Mouse (Mus musculus): Measurements from ENCODE around the gene Oaz1.
"Not testable (repeated sequence)": the region's sequence is repeated elsewhere in the genome, so short reads cannot be mapped to it uniquely, and the experiment has no call there.

The Oaz1 gene

DNA sequence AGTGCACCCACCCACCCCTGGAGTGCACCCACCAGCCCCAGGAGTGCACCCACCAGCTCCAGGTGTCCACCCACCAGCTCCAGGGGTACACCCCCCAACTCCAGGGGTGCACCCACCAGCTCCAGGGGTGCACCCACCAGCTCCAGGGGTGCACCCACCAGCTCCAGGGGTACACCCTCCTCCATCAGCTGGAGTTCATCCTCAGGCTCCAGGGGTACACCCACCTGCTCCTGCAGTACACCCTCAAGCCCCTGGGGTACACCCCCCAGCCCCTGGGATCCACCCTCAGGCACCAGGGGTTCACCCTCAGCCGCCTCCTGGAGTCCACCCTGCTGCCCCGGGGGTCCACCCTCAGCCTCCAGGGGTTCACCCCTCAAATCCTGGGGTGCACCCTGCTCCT, 22.1 kb upstream of the Oaz1 start:
- DNase-seq = no peak

GRCm38 (mm10) chr10:80804916-80805315, 21.5 kb upstream of the Oaz1 start, which contains the start of gene Amh:
Gene Amh (plus strand): TSS chr10:80805243.
- DNase-seq = no peak

- DNase-seq = no peak
These were observed 21.1 kb upstream of the Oaz1 start for GRCm38 (mm10) chr10:80805322-80805721.

DNA sequence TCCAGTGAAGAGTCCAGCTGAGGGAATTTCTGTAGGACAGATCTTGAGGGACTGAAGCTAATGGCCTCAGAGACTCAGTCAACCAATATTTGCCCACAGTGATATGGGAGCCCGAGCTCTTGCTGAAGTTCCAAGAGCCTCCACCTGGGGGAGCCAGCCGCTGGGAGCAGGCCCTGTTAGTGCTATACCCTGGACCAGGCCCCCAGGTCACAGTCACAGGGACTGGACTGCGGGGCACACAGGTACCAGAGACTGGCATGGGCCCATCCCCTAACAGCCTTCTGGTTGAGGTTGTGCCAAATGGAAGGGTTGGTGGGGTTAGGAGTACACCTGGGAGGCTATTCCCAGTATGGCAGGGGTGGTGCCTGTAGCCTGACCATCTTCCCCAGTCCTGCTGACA, 20.5 kb upstream of the Oaz1 start:
- DNase-seq = peak; percentile 54

DNA sequence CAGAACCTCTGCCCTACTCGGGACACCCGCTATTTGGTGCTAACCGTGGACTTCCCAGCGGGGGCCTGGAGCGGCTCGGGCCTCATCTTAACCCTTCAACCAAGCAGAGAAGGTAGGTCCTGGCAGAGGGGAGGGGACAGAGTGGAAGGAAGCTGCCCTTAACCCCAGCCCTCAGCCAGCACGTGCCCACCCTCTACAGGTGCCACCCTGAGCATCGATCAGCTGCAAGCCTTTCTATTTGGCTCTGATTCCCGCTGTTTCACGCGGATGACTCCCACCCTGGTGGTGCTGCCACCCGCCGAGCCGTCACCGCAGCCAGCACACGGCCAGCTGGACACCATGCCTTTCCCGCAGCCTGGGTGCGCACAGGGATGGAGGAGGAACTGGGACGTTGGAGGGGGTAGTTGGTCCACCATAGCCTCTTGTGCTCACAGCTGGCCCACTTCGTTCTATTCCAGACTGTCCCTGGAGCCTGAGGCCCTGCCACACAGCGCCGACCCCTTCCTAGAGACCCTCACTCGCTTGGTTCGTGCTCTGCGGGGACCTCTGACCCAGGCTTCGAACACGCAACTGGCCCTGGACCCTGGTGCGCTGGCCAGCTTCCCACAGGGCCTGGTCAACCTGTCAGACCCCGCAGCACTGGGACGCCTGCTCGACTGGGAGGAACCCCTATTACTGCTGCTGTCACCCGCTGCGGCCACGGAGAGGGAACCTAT, 20.0 kb upstream of the Oaz1 start:
- no peak for DNase-seq

GRCm38 (mm10) chr10:80807057-80807627, 19.3 kb upstream of the Oaz1 start:
- DNase-seq = peak; percentile 61

DNA sequence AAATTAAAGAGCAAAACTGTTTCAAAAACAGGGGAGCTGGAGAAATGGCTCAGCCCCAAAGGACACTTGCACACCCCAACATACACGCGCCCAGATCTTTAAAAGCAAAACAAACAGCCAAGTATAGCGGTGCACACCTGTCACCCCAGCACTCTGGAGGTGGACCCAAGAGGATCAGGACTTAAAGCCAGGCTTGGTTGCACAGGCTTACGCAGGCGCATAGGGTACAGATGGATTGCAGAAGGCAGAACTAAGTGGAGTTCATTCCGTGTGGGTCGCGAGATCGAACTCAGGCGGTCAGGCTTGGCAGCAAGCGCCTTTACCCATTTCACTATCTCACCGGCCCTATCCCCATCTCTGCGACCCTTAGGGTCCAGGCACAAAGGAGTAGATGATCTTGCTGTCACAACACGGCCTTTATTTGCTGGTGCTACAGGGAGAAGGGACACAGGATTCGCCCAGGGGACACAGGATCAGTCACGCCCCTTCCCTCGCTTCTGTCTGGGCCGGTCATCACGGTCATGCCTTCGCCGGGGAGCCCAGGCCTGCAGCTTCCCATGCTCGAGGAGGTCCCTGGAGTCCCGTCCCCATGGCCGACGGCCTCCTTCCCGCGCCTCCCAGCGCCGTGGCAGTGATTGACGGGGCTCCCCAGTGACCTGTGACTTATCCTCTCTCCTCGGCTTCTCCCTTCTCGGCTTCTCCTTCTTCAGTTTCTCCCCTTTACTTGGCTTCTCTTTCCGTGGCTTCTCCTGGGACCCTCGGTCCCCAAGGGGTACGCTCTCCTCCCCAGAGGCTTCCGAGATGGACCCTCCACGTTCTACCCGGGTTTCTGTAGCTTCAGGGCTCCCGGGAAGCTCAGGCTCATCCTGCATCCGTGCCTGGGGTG, 18.1 kb upstream of the Oaz1 start:
- DNase-seq = no peak

- DNase-seq = no peak
These were observed 17.3 kb upstream of the Oaz1 start for GRCm38 (mm10) chr10:80808985-80809632.

- no peak for DNase-seq
These were observed 16.4 kb upstream of the Oaz1 start for GRCm38 (mm10) chr10:80810084-80810483.

DNA sequence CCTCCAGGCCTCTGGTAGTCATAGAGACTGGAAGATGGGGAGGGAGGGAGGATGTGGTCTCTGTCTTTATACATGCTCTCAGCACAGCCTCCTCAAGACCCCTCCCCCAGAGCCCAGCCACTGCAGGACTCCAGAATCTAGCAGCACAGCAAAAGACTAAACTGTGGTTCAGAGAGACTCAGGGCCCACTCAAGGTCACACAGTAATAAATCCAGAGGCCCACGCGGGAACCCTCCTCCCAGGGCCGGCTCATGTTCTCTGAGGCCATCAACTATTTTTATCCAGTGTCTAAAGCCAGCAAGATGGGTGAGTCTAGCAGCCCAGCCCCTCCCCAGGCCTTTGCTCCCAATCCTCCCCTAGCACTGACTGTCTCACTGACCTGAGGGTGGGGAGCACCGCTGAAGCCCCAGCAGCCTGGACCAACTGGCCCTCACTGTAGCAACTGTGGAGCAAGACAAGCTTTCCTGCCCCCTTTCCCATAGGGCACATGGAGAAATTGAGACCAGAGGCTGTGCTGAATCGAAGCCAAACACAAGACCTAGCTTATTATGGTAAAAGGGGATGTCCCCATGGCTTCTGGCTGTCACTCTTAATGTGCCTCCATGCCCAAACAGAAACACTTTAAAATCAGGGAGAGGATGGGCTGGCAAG, 13.9 kb upstream of the Oaz1 start:
- DNase-seq = no peak

DNA sequence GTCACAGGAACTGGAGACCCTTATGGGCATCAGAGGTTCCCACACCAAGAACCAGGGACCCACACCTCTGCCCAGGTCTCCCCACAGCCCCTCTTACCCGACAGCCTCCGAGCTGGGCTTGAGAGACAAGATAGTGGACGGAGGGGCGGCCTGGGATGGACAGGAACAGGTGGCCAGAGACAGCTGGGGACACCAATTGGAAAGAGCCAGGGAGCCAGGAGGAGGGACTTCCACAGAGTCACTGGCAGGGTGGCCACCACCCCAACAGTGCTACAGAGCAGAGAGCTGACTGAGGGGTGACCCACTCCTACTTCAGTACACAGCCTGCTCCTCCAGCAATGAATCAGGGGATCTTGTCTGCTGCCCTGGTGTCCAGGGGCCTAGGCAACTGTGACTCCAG, 13.1 kb upstream of the Oaz1 start, which contains the start of gene Jsrp1:
Gene Jsrp1, minus strand, starts transcription at position 133 of the 400 bp plus-strand sequence.
- no peak for DNase-seq

DNA sequence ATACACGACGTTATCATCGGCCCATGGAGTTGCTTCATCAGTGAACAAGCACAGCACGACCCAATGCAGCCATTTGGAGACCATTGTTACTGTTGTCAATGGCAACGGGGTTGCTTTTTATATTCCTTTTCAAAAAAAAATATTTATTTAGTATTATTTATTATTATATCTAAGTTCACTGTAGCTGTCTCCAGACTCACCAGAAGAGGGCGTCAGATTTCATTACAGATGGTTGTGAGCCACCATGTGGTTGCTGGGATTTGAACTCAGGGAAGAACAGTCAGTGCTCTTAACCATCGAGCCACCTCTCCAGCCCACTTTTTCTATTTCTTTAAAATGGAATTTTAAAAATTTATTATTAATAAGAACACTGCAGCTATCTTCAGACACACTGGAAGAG, 11.7 kb upstream of the Oaz1 start:
- DNase-seq = no peak

DNA sequence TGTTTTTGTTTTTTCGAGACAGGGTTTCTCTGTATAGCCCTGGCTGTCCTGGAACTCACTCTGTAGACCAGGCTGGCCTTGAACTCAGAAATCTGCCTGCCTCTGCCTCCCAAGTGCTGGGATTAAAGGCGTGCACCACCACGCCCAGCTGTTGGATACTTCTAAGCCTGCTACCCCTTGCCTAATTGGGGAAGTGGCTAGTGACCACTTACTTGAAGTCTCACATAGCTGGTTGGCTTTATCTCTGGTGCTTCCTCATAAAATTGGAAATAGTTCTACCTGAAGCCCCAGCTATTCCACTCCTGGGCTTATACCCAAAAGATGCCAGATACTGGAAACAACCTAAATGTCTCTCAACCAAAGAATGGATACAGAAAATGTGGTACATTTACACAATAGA, 10.2 kb upstream of the Oaz1 start:
- not testable (repeated sequence) for DNase-seq

DNA sequence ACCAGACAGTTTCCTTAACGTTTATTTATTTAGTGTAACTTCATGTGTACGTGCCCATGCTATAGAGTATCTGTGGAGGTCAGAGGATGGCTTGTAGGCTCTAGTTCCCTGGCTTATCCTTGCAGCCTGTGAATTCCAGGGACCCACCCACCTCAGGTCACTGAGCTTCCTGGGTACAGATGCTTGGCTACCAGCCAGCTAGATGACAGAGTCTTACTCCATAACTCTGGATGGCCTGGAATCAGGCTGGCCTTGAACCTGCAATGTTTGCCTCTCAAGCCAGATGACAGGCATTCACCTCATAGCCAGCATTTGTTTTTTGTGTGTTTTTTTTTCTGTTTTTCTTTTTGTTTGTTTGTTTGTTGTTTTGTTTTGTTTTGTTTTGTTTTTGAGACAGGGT, 9.3 kb upstream of the Oaz1 start:
- DNase-seq = no peak

DNA sequence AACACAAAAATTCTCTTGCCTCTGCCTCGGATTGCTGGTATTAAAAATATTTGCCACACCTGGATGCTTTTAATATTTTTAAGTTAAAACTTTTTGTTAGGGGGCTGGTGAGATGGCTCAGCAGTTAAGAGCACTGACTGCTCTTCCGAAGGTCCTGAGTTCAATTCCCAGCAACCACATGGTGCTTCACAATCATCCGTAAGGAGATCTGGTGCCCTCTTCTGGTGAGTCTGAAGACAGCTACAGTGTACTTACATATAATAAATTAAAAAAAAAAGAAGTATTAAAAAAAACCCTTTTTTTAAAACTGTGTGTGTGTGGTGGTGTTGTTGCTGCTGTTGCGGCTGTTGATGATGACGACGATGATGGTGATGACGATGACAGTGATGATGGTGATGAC, 8.5 kb upstream of the Oaz1 start:
- not testable (repeated sequence) for DNase-seq

GRCm38 (mm10) chr10:80818599-80819281, 7.7 kb upstream of the Oaz1 start:
- no peak for DNase-seq

DNA sequence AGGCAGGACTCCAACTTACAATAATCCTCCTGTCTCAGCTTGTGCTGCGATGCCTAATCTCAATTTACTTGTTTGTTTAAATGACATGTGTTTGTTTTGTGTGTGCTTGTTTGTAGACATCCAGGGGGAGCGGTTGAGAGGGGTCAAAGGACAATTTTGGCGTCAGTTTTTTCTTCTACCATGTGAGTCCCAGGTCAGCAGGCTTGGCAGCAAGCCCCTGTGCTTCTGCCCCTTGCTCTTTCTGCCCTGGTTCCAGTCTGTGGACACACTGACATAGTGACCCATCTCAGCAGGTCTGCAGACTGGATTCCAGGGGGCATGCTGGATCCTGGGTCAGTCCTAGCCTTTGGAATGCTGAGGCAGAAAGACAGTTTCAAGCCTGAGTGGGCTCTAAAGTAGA, 7.0 kb upstream of the Oaz1 start:
- DNase-seq = peak; percentile 79

DNA sequence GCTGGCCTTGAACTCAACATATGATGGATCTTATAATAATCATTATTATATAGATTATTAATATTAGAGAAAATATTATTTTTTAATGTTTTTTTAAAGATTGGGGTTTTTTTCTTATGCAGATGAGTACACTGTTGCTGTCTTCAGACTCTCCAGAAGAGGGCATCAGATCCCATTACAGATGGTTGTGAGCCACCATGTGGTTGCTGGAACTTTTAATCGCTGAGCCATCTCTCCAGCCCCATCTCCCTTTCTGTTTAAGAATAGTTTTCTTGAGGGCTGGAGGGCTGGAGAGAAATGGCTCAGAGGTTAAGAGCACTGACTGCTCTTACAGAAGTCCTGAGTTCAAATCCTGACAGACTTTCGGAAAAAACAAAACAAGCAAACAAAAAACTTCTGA, 4.5 kb upstream of the Oaz1 start:
- DNase-seq = no peak

- no peak for DNase-seq
These were observed 3.9 kb upstream of the Oaz1 start for GRCm38 (mm10) chr10:80822528-80822927.

DNA sequence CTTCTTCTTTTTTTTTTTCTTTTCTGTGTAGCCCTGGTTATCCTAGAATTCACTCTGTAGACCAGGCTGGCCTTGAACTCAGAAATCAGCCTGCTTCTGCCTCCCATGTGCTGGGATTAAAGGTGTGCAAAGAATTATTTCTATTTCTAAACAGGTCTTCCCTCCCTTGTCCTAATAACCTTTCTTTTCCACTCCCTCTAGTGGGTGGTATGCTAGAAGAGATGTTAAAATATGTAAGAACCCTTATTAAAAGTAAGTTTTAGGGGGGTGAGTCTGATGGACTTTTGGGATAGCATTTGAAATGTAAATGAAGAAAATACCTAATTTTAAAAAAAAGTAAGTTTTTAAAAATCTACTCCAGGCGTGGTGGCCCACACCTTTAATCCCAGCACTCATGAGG, 3.1 kb upstream of the Oaz1 start:
- no peak for DNase-seq

DNA sequence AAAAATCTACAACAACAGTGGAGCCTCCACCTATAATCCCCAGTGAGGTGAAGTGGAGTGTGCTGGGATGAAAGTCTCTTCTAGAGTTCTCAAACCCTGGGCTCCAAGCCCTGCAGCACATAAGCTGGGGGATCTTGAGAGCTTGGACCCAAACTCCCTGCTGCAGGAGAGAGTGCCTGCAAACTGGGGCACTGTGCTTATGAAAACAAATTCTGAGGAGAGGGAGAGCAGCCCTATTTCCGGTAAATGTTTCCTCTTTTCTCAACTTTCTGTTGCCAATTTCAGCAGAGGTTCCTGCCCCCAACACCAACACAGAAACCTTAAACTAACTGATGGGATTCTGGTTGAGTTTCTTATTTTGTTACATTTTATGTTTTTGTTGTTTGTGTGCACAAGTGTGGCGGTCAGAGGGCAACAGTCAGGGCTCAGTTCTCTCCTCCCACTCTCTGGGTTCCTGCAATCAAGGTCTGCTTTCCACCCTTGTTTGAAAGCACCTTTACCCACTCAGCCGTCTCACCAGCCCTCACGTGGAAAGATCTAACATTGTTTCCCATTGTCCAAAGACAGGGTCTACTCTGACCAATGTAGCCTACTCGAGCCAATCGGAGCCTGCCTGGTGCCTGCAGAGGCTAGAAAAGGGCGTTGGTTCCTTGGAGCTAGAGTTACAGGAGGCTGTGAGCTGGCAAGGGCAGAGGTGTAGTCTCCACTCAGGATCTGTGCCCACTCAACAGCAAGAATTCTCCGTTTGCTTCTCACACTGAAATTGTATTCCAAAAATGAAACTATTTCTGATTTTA, 2.4 kb upstream of the Oaz1 start:
- no peak for DNase-seq

All from kidney, adult 11 months (tissue).